Mouse (Mus musculus) bone marrow, adult 2 months (tissue): ENCODE measurements around the gene Galnt17.

Source experiments
- CTCF ChIP-seq: fragments of 200-500 bp; IDR thresholded peaks from 2 replicates; pipeline ENCODE4 v1.5.1; 2011; ENCODE audit warnings: low read length, control low read depth; ENCODE audit not compliant: control insufficient read depth, insufficient read depth
- POLR2A ChIP-seq: fragments of 200-500 bp; IDR thresholded peaks from 2 replicates; pipeline ENCODE4 v1.6.1; 2011; ENCODE audit warnings: low read depth, mild to moderate bottlenecking, control low read depth, low read length, borderline replicate concordance; ENCODE audit not compliant: control insufficient read depth

DNA sequence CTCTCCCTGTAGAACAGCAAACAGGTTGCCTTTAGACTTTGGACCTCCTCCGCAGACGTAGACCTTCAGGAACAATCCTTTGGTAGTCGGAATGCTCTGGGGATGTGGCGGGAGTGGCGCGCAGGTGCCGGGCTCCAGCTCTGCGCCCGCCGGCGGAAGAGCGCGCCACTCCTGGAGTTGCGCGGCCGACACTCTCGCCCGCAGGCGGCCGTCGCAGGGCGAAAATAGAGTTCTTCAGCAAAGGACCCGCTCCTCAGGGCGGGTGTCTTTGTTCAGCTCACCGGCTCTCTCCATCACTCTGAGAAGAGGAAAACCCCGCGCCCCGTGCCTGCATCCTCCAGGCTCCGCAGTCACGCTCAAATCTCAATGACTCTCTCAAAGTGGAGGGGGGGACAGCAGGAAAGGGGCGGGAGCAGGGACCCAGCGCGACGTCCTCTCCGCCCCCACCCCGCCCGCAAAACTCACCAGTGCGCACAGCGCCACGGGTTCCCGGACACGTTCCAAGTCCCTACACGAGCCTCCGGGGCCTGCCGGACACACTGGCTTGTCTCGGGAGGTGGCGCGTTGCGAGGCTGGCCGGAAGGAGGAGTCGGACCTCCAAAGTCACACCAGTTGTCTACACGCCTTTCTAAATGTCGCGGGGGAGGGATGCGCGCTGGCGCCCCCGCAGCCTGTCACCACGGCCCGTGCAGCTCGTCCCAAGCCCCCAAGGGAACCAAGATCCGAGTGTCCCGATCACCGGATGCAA is 1.2 kb downstream of the Galnt17 start:
- TF ChIP-seq CTCF = no peak
- no peak for TF ChIP-seq POLR2A
